Mouse (Mus musculus) neutrophil, adult 65 days (primary cell): ENCODE data around the gene 1810030O07Rik. TPM values are rescaled to one million over a fixed set of nuclear protein-coding genes. Genes with fewer than 3 reads are reported as not detected.

Source experiments
- total RNA-seq: library from RNA; stranded (reverse); gene quantifications from 2 replicates; pipeline ENCODE4 v1.2.4, GENCODE M21; 2023

The 1810030O07Rik gene
- total RNA-seq: 15.4 and 16.4 TPM in 2 replicates

GRCm38 (mm10) chrX:12673054-12673775, at the start of gene 1810030O07Rik:
Gene 1810030O07Rik, minus strand, starts transcription at chrX:12673668.

Other genes starting within 250 kb of the 1810030O07Rik start
- 99.6 and 126 TPM in 2 replicates for gene Atp6ap2, start 85.9 kb downstream of the 1810030O07Rik start, total RNA-seq
- 24.7 and 31.9 TPM in 2 replicates for gene Med14, start 88.4 kb upstream of the 1810030O07Rik start, total RNA-seq